Mouse (Mus musculus): ENCODE results near the gene Olfr1442. TPM values are rescaled to one million over a fixed set of nuclear protein-coding genes. Genes with fewer than 3 reads are reported as not detected.

The Olfr1442 gene
- polyA plus RNA-seq, 1 experiment from 2014 or later = not detected

GRCm38 (mm10) chr19:12671051-12671450 lies 812 bp downstream of the Olfr1442 start:
- Histone ChIP-seq H3K9ac (ENCODE audit: low read length) (no peak overlapping the region), H3K4me3 (ENCODE audit: low read depth, low read length) (no peak overlapping the region), H3K27ac (ENCODE audit: low read depth, low read length) (no peak overlapping the region), H3K4me2 (ENCODE audit: low read length) (no peak overlapping the region), H3K4me1 (ENCODE audit: control insufficient read depth, insufficient read depth, low read length) (no peaks in the 10 kb centered on the region), H3K9me3 (replicated peaks; ENCODE audit: control insufficient read depth, low read length) (no peaks in the 10 kb centered on the region), H3K36me3 (ENCODE audit: control insufficient read depth, insufficient read depth, low read length) (no peaks in the 10 kb centered on the region), H3K27me3 (replicated peaks; ENCODE audit: control insufficient read depth, insufficient read depth, low read length) (no peaks in the 10 kb centered on the region)
- no peak for ATAC-seq
- DNase-seq (ENCODE audit: low spot score) = no peak
- 84% methylated on average over 4 of the region's 4 CpGs for WGBS

GRCm38 (mm10) chr19:12677812-12678211 lies 7.6 kb downstream of the Olfr1442 start, which contains the start of gene Olfr1443:
Gene Olfr1443, plus strand, starts transcription at chr19:12678112.
- H3K27me3 ChIP-seq (replicated peaks; ENCODE audit: control insufficient read depth, insufficient read depth, low read length) = no peaks in the 10 kb centered on the region
- H3K4me2 ChIP-seq (ENCODE audit: low read length) = no peak within 1 kb of the TSS
- WGBS = 65% methylated on average over 3 of the region's 3 CpGs
- ATAC-seq (no peak), DNase-seq (ENCODE audit: low spot score) (no peak)
- no peak within 1 kb of the TSS for H3K9ac ChIP-seq (ENCODE audit: low read length)
- no peaks in the 10 kb centered on the region for H3K36me3 ChIP-seq (ENCODE audit: control insufficient read depth, insufficient read depth, low read length)
- no peaks in the 10 kb centered on the region for H3K9me3 ChIP-seq (replicated peaks; ENCODE audit: control insufficient read depth, low read length)
- H3K4me1 ChIP-seq (ENCODE audit: control insufficient read depth, insufficient read depth, low read length) = no peaks in the 10 kb centered on the region
- no peak within 1 kb of the TSS for H3K4me3 ChIP-seq (ENCODE audit: low read depth, low read length)
- H3K27ac ChIP-seq (ENCODE audit: low read depth, low read length) = no peak within 1 kb of the TSS

- Histone ChIP-seq H3K27me3 (replicated peaks; ENCODE audit: control insufficient read depth, insufficient read depth, low read length) (no peaks in the 10 kb centered on the region), H3K27ac (ENCODE audit: low read depth, low read length) (no peak overlapping the region), H3K36me3 (ENCODE audit: control insufficient read depth, insufficient read depth, low read length) (no peaks in the 10 kb centered on the region), H3K4me1 (ENCODE audit: control insufficient read depth, insufficient read depth, low read length) (no peaks in the 10 kb centered on the region), H3K4me3 (ENCODE audit: low read depth, low read length) (no peak overlapping the region), H3K9me3 (replicated peaks; ENCODE audit: control insufficient read depth, low read length) (no peaks in the 10 kb centered on the region), H3K4me2 (ENCODE audit: low read length) (no peak overlapping the region), H3K9ac (ENCODE audit: low read length) (no peak overlapping the region)
- ATAC-seq (no peak), DNase-seq (ENCODE audit: low spot score) (no peak)
Observed at GRCm38 (mm10) chr19:12684638-12685037, 14.4 kb downstream of the Olfr1442 start.

- H3K36me3 ChIP-seq (ENCODE audit: control insufficient read depth, insufficient read depth, low read length) = no peaks in the 10 kb centered on the region
- H3K4me1 ChIP-seq (ENCODE audit: control insufficient read depth, insufficient read depth, low read length) = no peaks in the 10 kb centered on the region
- DNase-seq (ENCODE audit: low spot score) = no peak
- no peak for ATAC-seq
- H3K4me2 ChIP-seq (ENCODE audit: low read length) = no peak overlapping the region
- no peak overlapping the region for H3K4me3 ChIP-seq (ENCODE audit: low read depth, low read length)
- no peaks in the 10 kb centered on the region for H3K27me3 ChIP-seq (replicated peaks; ENCODE audit: control insufficient read depth, insufficient read depth, low read length)
- no peak overlapping the region for H3K9ac ChIP-seq (ENCODE audit: low read length)
- H3K27ac ChIP-seq (ENCODE audit: low read depth, low read length) = no peak overlapping the region
- H3K9me3 ChIP-seq (replicated peaks; ENCODE audit: control insufficient read depth, low read length) = no peaks in the 10 kb centered on the region
Observed at GRCm38 (mm10) chr19:12685231-12685630, 15.0 kb downstream of the Olfr1442 start.

- Histone ChIP-seq H3K9me3 (replicated peaks; ENCODE audit: control insufficient read depth, low read length) (no peaks in the 10 kb centered on the region), H3K4me2 (ENCODE audit: low read length) (no peak within 1 kb of the TSS), H3K9ac (ENCODE audit: low read length) (no peak within 1 kb of the TSS), H3K27ac (ENCODE audit: low read depth, low read length) (no peak within 1 kb of the TSS), H3K4me1 (ENCODE audit: control insufficient read depth, insufficient read depth, low read length) (no peaks in the 10 kb centered on the region), H3K27me3 (replicated peaks; ENCODE audit: control insufficient read depth, insufficient read depth, low read length) (no peaks in the 10 kb centered on the region), H3K4me3 (ENCODE audit: low read depth, low read length) (no peak within 1 kb of the TSS), H3K36me3 (ENCODE audit: control insufficient read depth, insufficient read depth, low read length) (no peaks in the 10 kb centered on the region)
- DNase-seq (ENCODE audit: low spot score) (no peak), ATAC-seq (no peak)
- WGBS = 87% methylated on average over 3 of the region's 3 CpGs
Observed at GRCm38 (mm10) chr19:12695590-12695989, 25.4 kb downstream of the Olfr1442 start, which contains the start of gene Keg1. Gene Keg1, plus strand, starts transcription at chr19:12695786.

GRCm38 (mm10) chr19:12696221-12696620 lies 26.0 kb downstream of the Olfr1442 start:
- H3K4me2 ChIP-seq (ENCODE audit: low read length) = no peak overlapping the region
- ATAC-seq = no peak
- H3K9ac ChIP-seq (ENCODE audit: low read length) = no peak overlapping the region
- H3K27ac ChIP-seq (ENCODE audit: low read depth, low read length) = no peak overlapping the region
- DNase-seq (ENCODE audit: low spot score) = no peak
- H3K9me3 ChIP-seq (replicated peaks; ENCODE audit: control insufficient read depth, low read length) = no peaks in the 10 kb centered on the region
- H3K27me3 ChIP-seq (replicated peaks; ENCODE audit: control insufficient read depth, insufficient read depth, low read length) = no peaks in the 10 kb centered on the region
- no peaks in the 10 kb centered on the region for H3K36me3 ChIP-seq (ENCODE audit: control insufficient read depth, insufficient read depth, low read length)
- no peak overlapping the region for H3K4me3 ChIP-seq (ENCODE audit: low read depth, low read length)
- H3K4me1 ChIP-seq (ENCODE audit: control insufficient read depth, insufficient read depth, low read length) = no peaks in the 10 kb centered on the region

GRCm38 (mm10) chr19:12708458-12708857 lies 38.2 kb downstream of the Olfr1442 start:
- 84% methylated on average over 2 of the region's 2 CpGs for WGBS
- Histone ChIP-seq H3K4me2 (ENCODE audit: low read length) (no peak overlapping the region), H3K27ac (ENCODE audit: low read depth, low read length) (no peak overlapping the region)

GRCm38 (mm10) chr19:12708986-12709385 lies 38.7 kb downstream of the Olfr1442 start:
- ATAC-seq (no peak), DNase-seq (ENCODE audit: low spot score) (no peak)
- Histone ChIP-seq H3K36me3 (ENCODE audit: control insufficient read depth, insufficient read depth, low read length) (no peaks in the 10 kb centered on the region), H3K4me3 (ENCODE audit: low read depth, low read length) (no peak overlapping the region), H3K9ac (ENCODE audit: low read length) (no peak overlapping the region), H3K4me1 (ENCODE audit: control insufficient read depth, insufficient read depth, low read length) (no peaks in the 10 kb centered on the region), H3K27me3 (replicated peaks; ENCODE audit: control insufficient read depth, insufficient read depth, low read length) (no peaks in the 10 kb centered on the region), H3K27ac (ENCODE audit: low read depth, low read length) (no peak overlapping the region), H3K9me3 (replicated peaks; ENCODE audit: control insufficient read depth, low read length) (no peaks in the 10 kb centered on the region), H3K4me2 (ENCODE audit: low read length) (no peak overlapping the region)

More at GRCm38 (mm10) chr19:12708458-12708857, 38.2 kb downstream of the Olfr1442 start:
- Histone ChIP-seq H3K4me1 (ENCODE audit: control insufficient read depth, insufficient read depth, low read length) (no peaks in the 10 kb centered on the region), H3K4me3 (ENCODE audit: low read depth, low read length) (no peak overlapping the region), H3K27me3 (replicated peaks; ENCODE audit: control insufficient read depth, insufficient read depth, low read length) (no peaks in the 10 kb centered on the region), H3K9me3 (replicated peaks; ENCODE audit: control insufficient read depth, low read length) (no peaks in the 10 kb centered on the region), H3K9ac (ENCODE audit: low read length) (no peak overlapping the region), H3K36me3 (ENCODE audit: control insufficient read depth, insufficient read depth, low read length) (no peaks in the 10 kb centered on the region)
- no peak for ATAC-seq
- DNase-seq (ENCODE audit: low spot score) = no peak

- 87% methylated on average over 6 of the region's 6 CpGs for WGBS
- H3K4me2 ChIP-seq (ENCODE audit: low read length) = no peak overlapping the region
- no peak overlapping the region for H3K27ac ChIP-seq (ENCODE audit: low read depth, low read length)
- H3K9me3 ChIP-seq (replicated peaks; ENCODE audit: control insufficient read depth, low read length) = no peaks in the 10 kb centered on the region
- no peak for ATAC-seq
- H3K9ac ChIP-seq (ENCODE audit: low read length) = no peak overlapping the region
- H3K27me3 ChIP-seq (replicated peaks; ENCODE audit: control insufficient read depth, insufficient read depth, low read length) = no peaks in the 10 kb centered on the region
- no peak for DNase-seq (ENCODE audit: low spot score)
- H3K4me3 ChIP-seq (ENCODE audit: low read depth, low read length) = no peak overlapping the region
- H3K4me1 ChIP-seq (ENCODE audit: control insufficient read depth, insufficient read depth, low read length) = no peaks in the 10 kb centered on the region
- H3K36me3 ChIP-seq (ENCODE audit: control insufficient read depth, insufficient read depth, low read length) = no peaks in the 10 kb centered on the region
Observed at GRCm38 (mm10) chr19:12719189-12719588, 49.0 kb downstream of the Olfr1442 start.
